Mouse (Mus musculus) liver, postnatal 0 days (tissue): ENCODE results near the gene Ccl22. TPM values are rescaled to one million over a fixed set of nuclear protein-coding genes. Genes with fewer than 3 reads are reported as not detected.

Experiments
- ATAC-seq: fragments of 200-750 bp; cut with Nextera tagmentation; 2 replicates; pipeline ENCODE4 v1.8.0; 2017; ENCODE audit warnings: mild to moderate bottlenecking, moderate library complexity
- DNase-seq: peaks from one replicate; pipeline ENCODE4 v3.0.0-alpha.2; 2016
- H3K27ac ChIP-seq: fragments of 300-500 bp; sonication (generic); 2 replicates; pipeline ENCODE4 v1.5.1; 2014; ENCODE audit warnings: antibody characterized with exemption, moderate library complexity, mild to moderate bottlenecking, low read depth
- H3K27me3 ChIP-seq: fragments of 300-500 bp; sonication (generic); 2 replicates; pipeline ENCODE4 v1.6.1; 2014; ENCODE audit warnings: low read length, control low read depth, mixed read lengths; ENCODE audit not compliant: insufficient read depth
- H3K36me3 ChIP-seq: fragments of 300-500 bp; sonication (generic); replicated peaks from 2 replicates; pipeline ENCODE4 v1.6.1; 2014; ENCODE audit warnings: mild to moderate bottlenecking, control low read depth, low read length, moderate library complexity, mixed read lengths; ENCODE audit not compliant: insufficient read depth
- H3K4me1 ChIP-seq: fragments of 300-500 bp; sonication (generic); 2 replicates; pipeline ENCODE4 v1.6.1; 2014; ENCODE audit warnings: antibody characterized with exemption, mild to moderate bottlenecking, control low read depth; ENCODE audit not compliant: insufficient read depth
- H3K4me2 ChIP-seq: fragments of 300-500 bp; sonication (generic); 2 replicates; pipeline ENCODE4 v1.6.1; 2014; ENCODE audit warnings: low read depth, mild to moderate bottlenecking, low read length, moderate library complexity, mixed read lengths
- H3K4me3 ChIP-seq: fragments of 300-500 bp; sonication (generic); 2 replicates; pipeline ENCODE4 v1.5.1; 2014; ENCODE audit warnings: low read depth, low read length
- H3K9ac ChIP-seq: fragments of 300-500 bp; sonication (generic); replicated peaks from 2 replicates; pipeline ENCODE4 v1.6.1; 2014; ENCODE audit warnings: mild to moderate bottlenecking, moderate library complexity
- H3K9me3 ChIP-seq: fragments of 300-500 bp; sonication (generic); 2 replicates; pipeline ENCODE4 v1.6.1; 2016; ENCODE audit warnings: mild to moderate bottlenecking, control low read depth, low read length, mixed read lengths
- CTCF ChIP-seq: sonication (generic); IDR thresholded peaks from 2 replicates; pipeline ENCODE4 v1.5.1; 2016; ENCODE audit warnings: antibody characterized with exemption, low read depth
- EP300 ChIP-seq: IDR thresholded peaks from 2 replicates; pipeline ENCODE4 v1.6.1; 2016; ENCODE audit warnings: antibody characterized with exemption, low read depth, mild to moderate bottlenecking
- WGBS: fragments of 180-500 bp; shearing (Covaris S2); extraction: QIAGEN DNeasy Blood & Tissue Kit; methylation state at CpG from one replicate; pipeline ENCODE4 v1.1.7; 2014; ENCODE audit not compliant: insufficient replicate concordance; 5-methylcytosine and 5-hydroxymethylcytosine counted together
- polyA plus RNA-seq: library from polyadenylated mRNA; unstranded; fragments of >200 nt; fragmentation: Nextera tagmentation; extraction: Ambion mirVana; gene quantifications from 2 replicates; pipeline ENCODE4 v1.2.1, GENCODE M21; 2015

Ccl22 gene
- polyA plus RNA-seq, 1 experiment from 2014 or later, result 0.28 TPM

DNA sequence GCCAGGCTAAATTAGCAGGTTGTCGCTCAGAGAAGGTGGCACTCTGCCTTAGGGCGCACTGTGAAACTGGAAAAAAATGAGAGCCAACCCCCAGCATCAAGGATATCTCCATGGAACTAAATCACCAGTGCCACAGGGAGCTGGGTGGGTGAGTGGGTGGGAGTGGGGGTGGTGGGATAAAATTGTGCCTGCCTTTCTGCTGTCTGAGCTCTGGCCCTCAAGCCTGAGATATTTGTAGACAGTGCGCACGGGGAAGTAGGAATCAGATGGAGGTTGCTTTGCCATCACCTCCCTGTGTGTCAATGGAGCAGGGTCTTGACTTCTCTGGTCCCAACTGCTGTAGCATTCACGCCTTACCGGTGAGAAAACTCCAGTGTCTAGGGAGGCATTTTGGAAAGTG, 27.7 kb downstream of the Ccl22 start:
- DNase-seq, result no peak
- Histone ChIP-seq H3K36me3 (no peaks in the 10 kb centered on the region), H3K27me3 (peaks cover 66% of the 10 kb centered on the region), H3K9me3 (no peaks in the 10 kb centered on the region), H3K4me1 (peaks cover 15% of the 10 kb centered on the region), H3K4me2 (no peak overlapping the region), H3K9ac (no peak overlapping the region), H3K4me3 (no peak overlapping the region), H3K27ac (no peak overlapping the region)
- ATAC-seq, result no peak
- TF ChIP-seq EP300, result no peak
- TF ChIP-seq CTCF, result no peak
- WGBS, result 65% methylated on average over 6 of the region's 6 CpGs

DNA sequence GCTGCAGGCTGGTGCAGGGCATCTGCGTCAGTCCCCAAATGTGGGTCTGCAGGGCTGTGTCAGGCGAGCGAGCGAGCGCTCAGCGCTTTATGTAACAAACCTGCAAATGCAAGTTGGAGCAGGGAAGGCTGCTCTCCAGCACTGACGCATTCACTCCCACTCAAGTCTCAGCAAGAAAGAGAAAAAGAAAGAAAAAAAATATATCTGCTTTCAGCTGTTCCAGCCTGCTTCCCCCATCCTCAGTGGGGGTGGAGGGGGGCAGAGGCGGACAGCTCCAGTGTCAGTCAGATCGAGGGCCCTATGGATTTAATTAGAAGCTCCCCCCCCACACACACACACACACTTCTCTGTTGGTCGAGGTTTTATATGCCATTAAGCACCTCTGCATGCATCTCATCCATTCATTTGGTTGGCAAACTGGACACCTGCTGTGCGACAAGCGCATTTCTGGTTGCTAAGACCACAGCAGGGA, 28.3 kb downstream of the Ccl22 start:
- Histone ChIP-seq H3K27me3 (peaks cover 66% of the 10 kb centered on the region), H3K27ac (no peak overlapping the region), H3K4me3 (no peak overlapping the region), H3K9me3 (no peaks in the 10 kb centered on the region), H3K4me2 (no peak overlapping the region), H3K9ac (no peak overlapping the region), H3K36me3 (no peaks in the 10 kb centered on the region), H3K4me1 (peaks cover 22% of the 10 kb centered on the region)
- 62% methylated on average over 12 of the region's 12 CpGs for WGBS
- DNase-seq, result no peak
- ATAC-seq, result no peak
- TF ChIP-seq EP300, result no peak
- TF ChIP-seq CTCF, result no peak

DNA sequence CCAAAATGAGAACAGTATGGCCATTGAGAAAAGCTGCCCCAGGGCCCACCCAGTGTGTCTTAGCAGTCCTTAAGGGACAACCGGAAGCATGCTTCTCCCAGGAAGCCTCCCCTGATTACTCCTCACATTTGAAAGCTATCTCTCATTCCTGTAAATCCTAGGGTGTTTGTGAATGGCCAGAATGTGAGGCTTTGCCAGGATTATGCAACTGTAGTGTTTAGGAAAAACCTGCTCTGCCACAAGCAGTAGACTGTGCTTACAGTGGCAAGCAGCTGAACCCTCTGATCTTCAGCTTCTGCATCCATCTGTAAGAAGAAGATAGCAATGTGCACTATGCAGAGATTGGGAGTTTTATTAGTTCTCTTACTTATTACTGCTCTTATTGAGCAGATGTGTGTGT, 29.2 kb downstream of the Ccl22 start:
- no peak overlapping the region for H3K9ac ChIP-seq
- no peak overlapping the region for H3K4me3 ChIP-seq

DNA sequence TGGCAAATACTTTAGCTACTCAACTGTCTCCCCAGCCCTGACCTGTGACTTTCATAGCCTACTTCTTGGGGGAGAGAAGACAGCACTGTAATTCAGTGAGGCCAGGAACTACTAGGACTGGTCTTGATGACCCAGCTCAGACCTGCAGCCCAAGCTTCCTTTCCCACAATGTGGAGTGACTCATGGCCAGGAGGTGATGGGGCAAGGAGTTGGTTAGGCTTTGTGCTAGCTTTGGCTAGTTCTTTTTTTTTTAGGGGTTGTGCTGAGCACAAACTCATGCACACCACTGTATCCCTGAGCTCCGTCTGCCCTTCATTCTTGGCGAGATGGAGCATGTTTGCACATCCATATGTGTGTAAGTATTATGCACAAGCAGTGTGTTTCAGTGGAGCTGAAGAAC, 31.0 kb downstream of the Ccl22 start:
- TF ChIP-seq EP300 (no peak), CTCF (no peak)
- no peak for ATAC-seq
- 60% methylated on average over 2 of the region's 2 CpGs for WGBS

More for the DNA sequence above, 29.2 kb downstream of the Ccl22 start:
- no peak for TF ChIP-seq EP300
- no peak for TF ChIP-seq CTCF
- H3K4me2 ChIP-seq, result no peak overlapping the region
- peaks cover 24% of the 10 kb centered on the region for H3K4me1 ChIP-seq
- DNase-seq (no peak), ATAC-seq (no peak)
- H3K36me3 ChIP-seq, result no peaks in the 10 kb centered on the region
- H3K27me3 ChIP-seq, result peaks cover 66% of the 10 kb centered on the region
- 84% methylated on average over 1 of the region's 1 CpGs for WGBS
- H3K9me3 ChIP-seq, result no peaks in the 10 kb centered on the region
- H3K27ac ChIP-seq, result no peak overlapping the region

DNA sequence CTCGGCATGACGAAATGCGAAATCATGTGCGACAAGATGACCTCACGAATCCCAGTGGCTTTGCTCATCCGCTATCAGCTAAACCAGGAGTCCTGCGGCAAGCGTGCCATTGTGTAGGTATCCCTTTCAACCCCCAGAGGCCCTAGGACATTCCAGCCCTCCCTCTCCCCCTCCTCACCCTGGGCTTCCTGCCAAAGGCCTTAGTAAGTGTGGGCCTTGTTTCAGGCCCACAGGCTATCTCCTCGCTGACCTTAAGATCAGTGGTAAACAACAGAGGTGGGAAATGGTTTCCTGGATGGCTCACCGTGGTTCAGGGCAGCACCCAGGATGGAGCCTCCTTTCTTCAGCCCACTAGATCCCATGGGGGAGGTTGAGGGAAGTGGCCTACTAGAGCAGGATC, 32.6 kb downstream of the Ccl22 start:
- H3K27me3 ChIP-seq, result peaks cover 34% of the 10 kb centered on the region
- no peak for DNase-seq

More for the DNA sequence above, 31.0 kb downstream of the Ccl22 start:
- H3K4me2 ChIP-seq, result no peak overlapping the region
- no peaks in the 10 kb centered on the region for H3K9me3 ChIP-seq
- H3K27ac ChIP-seq, result no peak overlapping the region
- peaks cover 22% of the 10 kb centered on the region for H3K4me1 ChIP-seq
- H3K36me3 ChIP-seq, result no peaks in the 10 kb centered on the region
- no peak for DNase-seq
- peaks cover 51% of the 10 kb centered on the region for H3K27me3 ChIP-seq
- no peak overlapping the region for H3K4me3 ChIP-seq
- H3K9ac ChIP-seq, result no peak overlapping the region

DNA sequence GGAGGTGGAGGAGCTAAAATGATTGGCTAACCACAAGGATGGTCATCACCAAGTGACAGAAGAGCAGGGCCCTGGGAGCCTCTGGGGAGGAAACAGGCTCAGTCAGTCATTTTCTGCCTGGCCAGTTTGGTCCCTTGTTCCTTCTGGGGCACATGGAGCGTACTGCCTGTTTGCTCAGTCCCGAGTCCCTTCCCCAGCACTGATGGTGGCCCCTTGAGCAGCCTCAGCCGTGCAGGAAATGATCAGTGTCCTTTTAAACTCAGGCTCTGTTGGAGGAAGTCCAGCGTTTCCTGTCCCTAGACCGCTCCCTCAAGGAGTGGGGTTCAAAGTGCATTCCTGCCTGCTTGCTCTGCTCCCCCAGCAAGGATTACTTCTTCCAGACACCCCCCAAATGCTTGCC, 33.1 kb downstream of the Ccl22 start:
- no peak overlapping the region for H3K4me2 ChIP-seq
- ATAC-seq (peak; percentile 59), DNase-seq (no peak)
- TF ChIP-seq CTCF (no peak), EP300 (no peak)
- H3K9me3 ChIP-seq, result no peaks in the 10 kb centered on the region
- no peak overlapping the region for H3K9ac ChIP-seq
- H3K27ac ChIP-seq, result no peak overlapping the region
- H3K27me3 ChIP-seq, result peaks cover 30% of the 10 kb centered on the region
- peaks cover 19% of the 10 kb centered on the region for H3K4me1 ChIP-seq
- WGBS, result 24% methylated on average over 5 of the region's 5 CpGs
- H3K4me3 ChIP-seq, result no peak overlapping the region
- no peaks in the 10 kb centered on the region for H3K36me3 ChIP-seq

More for the DNA sequence above, 32.6 kb downstream of the Ccl22 start:
- WGBS, result 57% methylated on average over 10 of the region's 10 CpGs
- H3K4me2 ChIP-seq, result no peak overlapping the region
- no peaks in the 10 kb centered on the region for H3K9me3 ChIP-seq
- no peaks in the 10 kb centered on the region for H3K36me3 ChIP-seq
- H3K4me3 ChIP-seq, result no peak overlapping the region
- no peak overlapping the region for H3K9ac ChIP-seq
- no peak for TF ChIP-seq EP300
- no peak for TF ChIP-seq CTCF
- peaks cover 19% of the 10 kb centered on the region for H3K4me1 ChIP-seq
- no peak overlapping the region for H3K27ac ChIP-seq
- no peak for ATAC-seq
